Mouse (Mus musculus): Measurements from ENCODE around the gene Dscaml1. TPM values are rescaled to one million over a fixed set of nuclear protein-coding genes. Genes with fewer than 3 reads are reported as not detected.

Gene Dscaml1
- total RNA-seq, 1 experiment, result 1.3 TPM

DNA sequence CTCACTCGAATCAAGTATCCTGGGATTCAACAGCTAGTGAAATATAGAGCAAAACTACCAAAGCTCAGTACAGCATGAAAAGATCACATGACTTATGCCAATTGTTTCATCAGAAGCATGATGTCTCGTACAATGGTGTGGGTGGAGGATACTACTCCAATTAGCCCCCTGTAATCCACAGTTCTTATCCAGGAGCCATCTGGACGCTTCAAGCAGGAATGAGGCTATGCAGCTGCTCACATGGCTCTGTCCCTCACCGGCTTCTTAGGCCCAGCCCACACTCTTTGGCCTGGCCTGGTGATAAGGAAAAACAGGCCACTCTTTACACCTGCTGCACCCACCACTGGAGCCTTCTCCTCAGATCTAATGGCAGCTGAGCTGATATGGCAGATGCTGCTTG lies 208.6 kb downstream of the Dscaml1 start:
- Histone ChIP-seq H3K9me3 (ENCODE audit: control insufficient read depth, insufficient read depth, low read depth, low read length) (no peaks in the 10 kb centered on the region; the same call in 1 of the 2 replicates), H3K9ac (ENCODE audit: insufficient read depth, low read depth, low read length, poor library complexity, severe bottlenecking) (no peak overlapping the region), H3K36me3 (ENCODE audit: control insufficient read depth, insufficient read depth, low read length, poor library complexity, severe bottlenecking) (no peaks in the 10 kb centered on the region), H3K4me3 (ENCODE audit: insufficient read depth in 1 of 2, low read depth in 1 of 2, low read length in 2 of 2, poor library complexity in 1 of 2, severe bottlenecking in 1 of 2) (no peak overlapping the region), H3K4me1 (ENCODE audit: control insufficient read depth in 2 of 2, insufficient read depth in 2 of 2, low read length in 2 of 2, poor library complexity in 1 of 2) (no peaks in the 10 kb centered on the region; a peak in 1 of 4 replicates), H3K27ac (ENCODE audit: insufficient read depth, low read depth, low read length, poor library complexity, severe bottlenecking) (no peak overlapping the region)
- in situ Hi-C loops (cut with MboI; ENCODE audit: low sequenced_read_pairs in 2 of 2, unreplicated experiment in 2 of 2), result no loop called here
- no peak for DNase-seq (ENCODE audit: low read depth, low spot score)
- TF ChIP-seq ZC3H11A (IDR thresholded peaks at IDR 0.05; ENCODE audit: borderline replicate concordance, low read depth, low read length), result no peak
- no peak for TF ChIP-seq MAFK (IDR thresholded peaks at IDR 0.05; ENCODE audit: insufficient read depth, low read depth, low read length)
- TF ChIP-seq HCFC1 (IDR thresholded peaks at IDR 0.05; ENCODE audit: borderline replicate concordance, insufficient read depth, low read length), result no peak
- no peak for TF ChIP-seq ZNF384 (IDR thresholded peaks at IDR 0.05; ENCODE audit: low read depth, low read length)
- TF ChIP-seq CHD2 (IDR thresholded peaks at IDR 0.05; ENCODE audit: low read depth, low read length), result no peak

DNA sequence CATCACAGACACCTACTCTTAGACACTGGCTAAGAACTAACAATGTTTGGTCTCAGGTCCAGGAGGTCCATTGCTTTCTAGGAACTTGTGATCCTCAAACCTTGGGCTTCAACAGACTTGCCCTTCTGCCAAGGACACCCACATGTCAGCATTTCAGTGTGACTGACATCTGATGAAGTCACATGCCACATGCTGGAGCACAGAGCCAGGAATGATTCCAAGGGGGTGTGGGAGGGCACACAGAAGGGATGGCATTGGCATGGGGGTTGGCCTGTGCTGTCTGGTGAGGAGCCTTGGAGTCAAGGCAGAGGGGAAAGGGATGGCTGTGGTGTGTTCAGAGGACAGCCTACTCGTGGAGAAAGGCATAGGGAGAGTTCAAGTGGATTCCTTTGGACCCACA lies 210.9 kb downstream of the Dscaml1 start:
- in situ Hi-C loops (cut with MboI; ENCODE audit: low sequenced_read_pairs in 2 of 2, unreplicated experiment in 2 of 2), result no loop called here

DNA sequence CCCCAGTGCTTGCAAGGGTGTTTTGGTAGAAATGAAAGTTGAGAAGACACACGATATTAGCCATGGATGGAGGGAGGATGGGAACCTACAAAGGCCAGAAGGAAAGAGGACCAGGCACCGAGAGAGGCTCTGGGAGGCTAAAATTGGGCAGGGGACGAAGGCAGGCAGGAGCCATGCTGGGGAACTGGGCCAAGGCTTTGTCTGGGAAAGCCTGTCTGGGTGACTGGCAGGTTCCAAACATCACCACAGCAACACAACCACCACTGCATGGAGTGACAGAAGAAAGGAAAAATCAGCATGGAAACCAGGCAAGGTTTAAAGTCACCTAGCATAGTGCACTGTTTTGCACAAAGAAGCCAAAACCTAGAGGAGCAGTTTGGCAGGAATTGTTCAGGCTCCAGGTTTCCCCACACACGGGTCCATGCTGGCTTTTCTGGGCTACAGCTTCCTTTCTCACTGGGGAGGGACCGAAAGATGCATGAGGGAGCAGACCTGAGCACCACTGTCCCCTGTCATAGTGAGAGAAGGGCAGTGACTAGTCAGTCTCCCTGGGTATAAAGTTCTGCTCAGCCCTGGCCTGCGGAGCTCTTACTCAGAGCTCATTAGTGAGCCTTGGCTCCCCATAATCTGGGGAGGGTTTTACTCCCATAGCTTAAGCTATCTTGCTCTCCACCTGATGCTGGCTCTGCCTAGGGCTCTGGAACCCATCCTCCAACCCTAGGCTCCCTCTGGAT lies 211.9 kb downstream of the Dscaml1 start:
- TF ChIP-seq HCFC1 (IDR thresholded peaks at IDR 0.05; ENCODE audit: borderline replicate concordance, insufficient read depth, low read length) (no peak), CHD2 (IDR thresholded peaks at IDR 0.05; ENCODE audit: low read depth, low read length) (no peak), MAFK (IDR thresholded peaks at IDR 0.05; ENCODE audit: insufficient read depth, low read depth, low read length) (no peak), ZC3H11A (IDR thresholded peaks at IDR 0.05; ENCODE audit: borderline replicate concordance, low read depth, low read length) (no peak), ZNF384 (IDR thresholded peaks at IDR 0.05; ENCODE audit: low read depth, low read length) (no peak)
- H3K4me1 ChIP-seq (ENCODE audit: control insufficient read depth in 2 of 2, insufficient read depth in 2 of 2, low read length in 2 of 2, poor library complexity in 1 of 2), result no peaks in the 10 kb centered on the region
- no peak for DNase-seq (ENCODE audit: low read depth, low spot score)
- no peak overlapping the region for H3K27ac ChIP-seq (ENCODE audit: insufficient read depth, low read depth, low read length, poor library complexity, severe bottlenecking)
- no peaks in the 10 kb centered on the region for H3K36me3 ChIP-seq (ENCODE audit: control insufficient read depth, insufficient read depth, low read length, poor library complexity, severe bottlenecking)
- no peaks in the 10 kb centered on the region; the same call in 1 of the 2 replicates for H3K9me3 ChIP-seq (ENCODE audit: control insufficient read depth, insufficient read depth, low read depth, low read length)
- no peak overlapping the region for H3K4me3 ChIP-seq (ENCODE audit: insufficient read depth in 1 of 2, low read depth in 1 of 2, low read length in 2 of 2, poor library complexity in 1 of 2, severe bottlenecking in 1 of 2)
- no peak overlapping the region for H3K9ac ChIP-seq (ENCODE audit: insufficient read depth, low read depth, low read length, poor library complexity, severe bottlenecking)
- in situ Hi-C loops (cut with MboI; ENCODE audit: low sequenced_read_pairs in 2 of 2, unreplicated experiment in 2 of 2), result no loop called here

More for the DNA sequence above, 210.9 kb downstream of the Dscaml1 start:
- TF ChIP-seq HCFC1 (IDR thresholded peaks at IDR 0.05; ENCODE audit: borderline replicate concordance, insufficient read depth, low read length), result no peak
- TF ChIP-seq ZC3H11A (IDR thresholded peaks at IDR 0.05; ENCODE audit: borderline replicate concordance, low read depth, low read length), result no peak
- no peak for TF ChIP-seq ZNF384 (IDR thresholded peaks at IDR 0.05; ENCODE audit: low read depth, low read length)
- no peak for TF ChIP-seq MAFK (IDR thresholded peaks at IDR 0.05; ENCODE audit: insufficient read depth, low read depth, low read length)
- TF ChIP-seq CHD2 (IDR thresholded peaks at IDR 0.05; ENCODE audit: low read depth, low read length), result no peak
- no peak overlapping the region for H3K9ac ChIP-seq (ENCODE audit: insufficient read depth, low read depth, low read length, poor library complexity, severe bottlenecking)
- no peaks in the 10 kb centered on the region; the same call in 1 of the 2 replicates for H3K9me3 ChIP-seq (ENCODE audit: control insufficient read depth, insufficient read depth, low read depth, low read length)
- no peaks in the 10 kb centered on the region for H3K4me1 ChIP-seq (ENCODE audit: control insufficient read depth in 2 of 2, insufficient read depth in 2 of 2, low read length in 2 of 2, poor library complexity in 1 of 2)
- no peak overlapping the region for H3K4me3 ChIP-seq (ENCODE audit: insufficient read depth in 1 of 2, low read depth in 1 of 2, low read length in 2 of 2, poor library complexity in 1 of 2, severe bottlenecking in 1 of 2)
- no peak for DNase-seq (ENCODE audit: low read depth, low spot score)
- H3K27ac ChIP-seq (ENCODE audit: insufficient read depth, low read depth, low read length, poor library complexity, severe bottlenecking), result no peak overlapping the region
- no peaks in the 10 kb centered on the region for H3K36me3 ChIP-seq (ENCODE audit: control insufficient read depth, insufficient read depth, low read length, poor library complexity, severe bottlenecking)

DNA sequence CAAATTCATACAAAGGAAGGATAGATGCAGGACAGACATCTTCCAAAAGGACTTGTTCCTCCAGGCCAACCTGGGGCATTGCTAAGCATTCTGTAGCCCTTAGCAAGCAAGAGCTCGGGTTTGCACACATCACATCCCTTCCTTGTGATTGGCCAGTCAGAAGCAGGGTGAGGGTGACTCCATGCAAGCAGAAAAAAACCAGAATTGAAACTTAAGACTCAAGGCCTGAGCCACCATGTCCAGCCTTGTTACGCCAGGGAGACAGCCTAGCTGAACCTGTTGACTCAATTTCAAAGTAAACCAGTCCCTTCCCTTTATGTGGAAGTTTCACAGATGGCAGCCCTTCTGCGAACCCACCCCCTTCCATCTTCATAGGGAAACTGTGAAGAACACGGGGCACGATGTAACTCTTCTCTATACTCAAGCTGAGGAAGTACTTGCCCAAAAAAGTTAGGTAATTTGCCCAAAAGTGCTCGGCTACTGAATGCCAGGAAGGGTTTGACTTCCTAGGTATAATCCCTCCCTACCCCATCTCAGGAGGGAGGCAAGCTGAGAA lies 218.5 kb downstream of the Dscaml1 start:
- in situ Hi-C loops (cut with MboI; ENCODE audit: low sequenced_read_pairs in 2 of 2, unreplicated experiment in 2 of 2), result no loop called here
- no peak overlapping the region for H3K27ac ChIP-seq (ENCODE audit: insufficient read depth, low read depth, low read length, poor library complexity, severe bottlenecking)
- no peaks in the 10 kb centered on the region for H3K9me3 ChIP-seq (ENCODE audit: control insufficient read depth, insufficient read depth, low read depth, low read length)
- H3K4me3 ChIP-seq (ENCODE audit: insufficient read depth in 1 of 2, low read depth in 1 of 2, low read length in 2 of 2, poor library complexity in 1 of 2, severe bottlenecking in 1 of 2), result no peak overlapping the region
- no peaks in the 10 kb centered on the region for H3K36me3 ChIP-seq (ENCODE audit: control insufficient read depth, insufficient read depth, low read length, poor library complexity, severe bottlenecking)
- DNase-seq (ENCODE audit: low read depth, low spot score), result no peak
- TF ChIP-seq CHD2 (IDR thresholded peaks at IDR 0.05; ENCODE audit: low read depth, low read length) (no peak), ZNF384 (IDR thresholded peaks at IDR 0.05; ENCODE audit: low read depth, low read length) (no peak), ZC3H11A (IDR thresholded peaks at IDR 0.05; ENCODE audit: borderline replicate concordance, low read depth, low read length) (no peak), HCFC1 (IDR thresholded peaks at IDR 0.05; ENCODE audit: borderline replicate concordance, insufficient read depth, low read length) (no peak), MAFK (IDR thresholded peaks at IDR 0.05; ENCODE audit: insufficient read depth, low read depth, low read length) (no peak)
- H3K4me1 ChIP-seq (ENCODE audit: control insufficient read depth in 2 of 2, insufficient read depth in 2 of 2, low read length in 2 of 2, poor library complexity in 1 of 2), result no peaks in the 10 kb centered on the region
- no peak overlapping the region for H3K9ac ChIP-seq (ENCODE audit: insufficient read depth, low read depth, low read length, poor library complexity, severe bottlenecking)

Data from ES-E14 (cell line).